8 mouse cellular contexts compared by ENCODE assay signal in the genomic region with DNA sequence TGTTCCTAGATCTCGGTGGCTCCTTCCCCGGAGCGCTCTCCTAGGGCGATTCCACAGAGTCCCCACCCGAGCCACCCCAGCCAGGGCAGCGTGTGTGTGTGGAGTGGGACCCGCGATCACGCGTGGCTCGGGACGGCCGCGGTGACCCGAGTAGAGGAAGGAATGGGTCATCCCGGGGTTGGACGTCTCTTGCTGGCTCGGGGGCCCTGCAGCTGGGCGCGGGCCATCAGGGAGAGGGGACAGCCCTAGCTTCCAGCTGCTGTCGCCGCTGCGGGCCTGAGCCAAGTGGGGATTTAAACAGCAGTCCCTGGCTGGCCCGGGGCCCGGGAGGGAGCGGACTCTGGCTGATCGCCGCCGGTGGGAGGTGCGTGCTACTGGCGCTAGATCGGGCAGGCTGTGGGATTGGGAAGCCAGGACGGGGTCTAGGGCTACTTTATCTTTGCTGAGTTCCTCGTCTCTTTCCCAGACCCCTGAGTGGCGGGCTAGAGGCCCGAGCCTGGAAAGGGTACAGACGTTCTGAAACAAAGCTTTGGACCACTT. TPM values are rescaled to one million over a fixed set of nuclear protein-coding genes. Genes with fewer than 3 reads are reported as not detected.
DNase-seq lines count a peak whose midpoint lies in the region; ATAC-seq and TF ChIP-seq lines count a peak whose summit lies in the region.

No protein-coding gene starts in this region.

- H3K36me3 ChIP-seq in heart, embryonic 11.5 days (ENCODE audit: control insufficient read depth, insufficient read depth, low read length), result peaks cover 3% of the 10 kb centered on the region
- peaks cover 23% of the 10 kb centered on the region for H3K36me3 ChIP-seq in kidney, embryonic 16.5 days (ENCODE audit: insufficient read depth, low read length)
- H3K36me3 ChIP-seq in splenic B cell, adult 2 months (ENCODE audit: control insufficient read depth, insufficient read depth, low read length, poor library complexity, severe bottlenecking), result peaks cover 7% of the 10 kb centered on the region

- peak overlapping the region; percentile 69 for H3K4me2 ChIP-seq in heart, embryonic 11.5 days
- peak overlapping the region; percentile 68 for H3K4me2 ChIP-seq in kidney, embryonic 16.5 days (replicated peaks; ENCODE audit: low read depth, low read length)

- H3K27ac ChIP-seq in embryonic fibroblast, embryonic 13.5 days (ENCODE audit: insufficient read depth, low read length), result peak overlapping the region; percentile 71
- H3K27ac ChIP-seq in heart, embryonic 11.5 days (ENCODE audit: low read depth, low read length), result peak overlapping the region; percentile 91
- H3K27ac ChIP-seq in kidney, embryonic 16.5 days (ENCODE audit: low read length), result peak overlapping the region; percentile 97

- no peak for TF ChIP-seq CTCF in embryonic fibroblast, embryonic 13.5 days (IDR thresholded peaks at IDR 0.05; ENCODE audit: borderline replicate concordance, insufficient read depth, low read length)

- H3K4me1 ChIP-seq in embryonic fibroblast, embryonic 13.5 days (ENCODE audit: control insufficient read depth, insufficient read depth, low read length), result peaks cover 4% of the 10 kb centered on the region
- peaks cover 17% of the 10 kb centered on the region for H3K4me1 ChIP-seq in heart, embryonic 11.5 days (ENCODE audit: control insufficient read depth, insufficient read depth, low read length)
- H3K4me1 ChIP-seq in kidney, embryonic 16.5 days (ENCODE audit: insufficient read depth, low read length), result peaks cover 31% of the 10 kb centered on the region

- DNase-seq in B cell, adult 2 months, result peak; percentile 59 to 64
- peak; percentile 72 for DNase-seq in brain, adult 2 months (ENCODE audit: low read depth, low spot score)
- DNase-seq in liver, result peak; percentile 80
- peak; percentile 37 to 55 for DNase-seq in monocyte, adult 2 months (ENCODE audit: low read depth in 1 of 2, low spot score in 2 of 2)
- DNase-seq in splenic B cell, adult 2 months (ENCODE audit: low read depth, low spot score), result peak; percentile 45

- peak; percentile 77 for ATAC-seq in heart, embryonic 11.5 days (replicated peaks; ENCODE audit: insufficient number of reproducible peaks, low FRiP score, low TSS enrichment)
- peak; percentile 85 for ATAC-seq in kidney, embryonic 16.5 days (ENCODE audit: low FRiP score, low TSS enrichment)

- H3K27me3 ChIP-seq in heart, embryonic 11.5 days (ENCODE audit: control insufficient read depth, insufficient read depth, low read length), result no peaks in the 10 kb centered on the region
- H3K27me3 ChIP-seq in kidney, embryonic 16.5 days (ENCODE audit: insufficient read depth, low read length), result no peaks in the 10 kb centered on the region
- no peaks in the 10 kb centered on the region for H3K27me3 ChIP-seq in splenic B cell, adult 2 months (ENCODE audit: control insufficient read depth, insufficient read depth, low read length, poor library complexity, severe bottlenecking)

- peak overlapping the region; percentile 81 for H3K4me3 ChIP-seq in embryonic fibroblast, embryonic 13.5 days (ENCODE audit: insufficient read depth, low read length)
- H3K4me3 ChIP-seq in heart, embryonic 11.5 days (ENCODE audit: low read depth, low read length), result peak overlapping the region; percentile 92
- H3K4me3 ChIP-seq in kidney, embryonic 16.5 days (ENCODE audit: low read length), result peak overlapping the region; percentile 92

- H3K9ac ChIP-seq in heart, embryonic 11.5 days (ENCODE audit: low read depth, low read length), result peak overlapping the region; percentile 94
- peak overlapping the region; percentile 95 for H3K9ac ChIP-seq in kidney, embryonic 16.5 days (replicated peaks; ENCODE audit: low read length)

- no peaks in the 10 kb centered on the region for H3K9me3 ChIP-seq in heart, embryonic 11.5 days (replicated peaks; ENCODE audit: control insufficient read depth, low read length)
- no peaks in the 10 kb centered on the region for H3K9me3 ChIP-seq in kidney, embryonic 16.5 days (ENCODE audit: low read length)

- WGBS in heart, embryonic 11.5 days (ENCODE audit: insufficient replicate concordance), result under 1% methylated on average over 37 of the region's 37 CpGs
- WGBS in kidney, embryonic 16.5 days, result 0% methylated on average over 35 of the region's 37 CpGs

- no peak; the same call in none of the 2 replicates for TF ChIP-seq POLR2A in embryonic fibroblast, embryonic 13.5 days (IDR thresholded peaks at IDR 0.05; ENCODE audit: low read depth, low read length)

RNA-seq across cellular contexts. Expression of a gene that starts 0.8 kb away (rescaled TPM):
- 26.5 and 34.1 TPM in 2 replicates for polyA plus RNA-seq in embryonic fibroblast, embryonic 13.5 days (2011; ENCODE audit: insufficient read length, low read depth, missing spikeins)
- polyA plus RNA-seq in heart, embryonic 11.5 days (2014; fragmentation: Nextera tagmentation; extraction: Ambion mirVana), result 15.3 and 17.4 TPM in 2 replicates
- polyA plus RNA-seq in kidney, embryonic 16.5 days (2015; fragmentation: Nextera tagmentation; extraction: Ambion mirVana), result 15.3 and 20.8 TPM in 2 replicates

Comparison
In these comparisons a context has a peak if more than half of its experiments do, and no peak if none do; other contexts are left out.
1. Peak in every context shown above with its lines: DNase-seq, ATAC-seq, H3K4me3 ChIP-seq and H3K27ac ChIP-seq.